Mouse (Mus musculus): ENCODE data around the gene Gm13275. TPM values are rescaled to one million over a fixed set of nuclear protein-coding genes. Genes with fewer than 3 reads are reported as not detected.

Gene Gm13275
- not detected for polyA plus RNA-seq (2014; fragmentation: Illumina TruSeq; extraction: RNeasy Lipid Tissue Mini Kit (QIAGEN cat#74804); ENCODE audit: low read depth, low replicate concordance)

GRCm38 (mm10) chr4:88793936-88794675 lies at the start of gene Gm13275:
Gm13275 (plus strand) TSS chr4:88794487.

GRCm38 (mm10) chr4:88754818-88755340 lies 39.4 kb upstream of the Gm13275 start, which contains the start of gene Gm13271:
Gm13271 (plus strand) TSS chr4:88754868.

GRCm38 (mm10) chr4:88759610-88760268 lies 34.5 kb upstream of the Gm13275 start, which contains the start of gene Gm13283:
Gm13283 (plus strand) TSS chr4:88760119.

GRCm38 (mm10) chr4:88773534-88773933 lies 20.8 kb upstream of the Gm13275 start, which contains the start of gene Gm13290:
Gm13290 (plus strand) TSS chr4:88773834.

GRCm38 (mm10) chr4:88776622-88777021 lies 17.7 kb upstream of the Gm13275 start, which contains the start of gene Gm13289:
Gm13289 (plus strand) TSS chr4:88776922.

DNA sequence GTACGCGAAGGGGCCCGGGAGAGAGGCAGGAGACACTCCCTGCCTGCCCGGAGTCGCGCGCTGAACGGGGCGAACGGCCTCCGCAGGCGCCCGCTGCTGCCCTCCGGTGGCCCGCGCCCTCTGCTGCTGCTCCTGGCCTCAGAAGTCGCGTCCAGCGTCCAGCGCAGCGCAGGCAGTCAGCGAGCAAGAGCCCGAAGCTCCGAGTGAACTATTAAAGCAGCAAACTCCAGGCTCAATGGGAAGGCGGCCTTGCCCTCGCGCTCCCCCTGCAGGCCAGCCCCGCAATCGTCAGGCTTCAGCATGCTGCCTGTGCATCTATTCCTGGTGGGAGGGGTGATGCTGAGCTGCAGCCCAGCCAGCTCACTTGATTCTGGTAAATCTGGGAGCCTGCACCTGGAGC lies 14.7 kb upstream of the Gm13275 start, which contains the start of gene Gm13272:
TSS of gene Gm13272 (plus strand) at position 301 of the 400 bp plus-strand sequence.

DNA sequence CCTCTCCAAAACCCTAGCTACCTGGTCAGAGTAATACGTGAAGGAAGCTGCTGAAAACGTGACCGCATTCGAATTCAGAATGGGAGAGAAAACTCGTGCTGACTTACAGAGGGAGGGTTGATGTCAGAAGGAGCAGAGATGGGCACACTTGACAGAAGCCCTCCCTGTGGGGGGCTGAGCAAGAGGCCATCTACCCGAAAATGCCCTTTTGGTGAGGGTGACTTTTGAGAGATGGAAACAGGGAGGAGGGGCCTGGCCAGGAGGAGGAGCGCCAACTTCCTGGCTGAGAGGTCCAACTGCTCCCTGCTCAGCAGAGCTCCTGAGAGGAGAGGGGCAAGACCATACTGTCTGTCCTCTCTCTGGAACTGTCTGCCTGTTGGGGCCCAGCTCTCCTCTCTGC lies 12.5 kb upstream of the Gm13275 start, which contains the start of gene Ifnz:
TSS of gene Ifnz (plus strand) at position 301 of the 400 bp plus-strand sequence.

DNA sequence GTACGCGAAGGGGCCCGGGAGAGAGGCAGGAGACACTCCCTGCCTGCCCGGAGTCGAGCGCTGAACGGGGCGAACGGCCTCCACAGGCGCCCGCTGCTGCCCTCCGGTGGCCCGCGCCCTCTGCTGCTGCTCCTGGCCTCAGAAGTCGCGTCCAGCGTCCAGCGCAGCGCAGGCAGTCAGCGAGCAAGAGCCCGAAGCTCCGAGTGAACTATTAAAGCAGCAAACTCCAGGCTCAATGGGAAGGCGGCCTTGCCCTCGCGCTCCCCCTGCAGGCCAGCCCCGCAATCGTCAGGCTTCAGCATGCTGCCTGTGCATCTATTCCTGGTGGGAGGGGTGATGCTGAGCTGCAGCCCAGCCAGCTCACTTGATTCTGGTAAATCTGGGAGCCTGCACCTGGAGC lies 8.9 kb upstream of the Gm13275 start, which contains the start of gene Gm13276:
TSS of gene Gm13276 (plus strand) at position 301 of the 400 bp plus-strand sequence.

DNA sequence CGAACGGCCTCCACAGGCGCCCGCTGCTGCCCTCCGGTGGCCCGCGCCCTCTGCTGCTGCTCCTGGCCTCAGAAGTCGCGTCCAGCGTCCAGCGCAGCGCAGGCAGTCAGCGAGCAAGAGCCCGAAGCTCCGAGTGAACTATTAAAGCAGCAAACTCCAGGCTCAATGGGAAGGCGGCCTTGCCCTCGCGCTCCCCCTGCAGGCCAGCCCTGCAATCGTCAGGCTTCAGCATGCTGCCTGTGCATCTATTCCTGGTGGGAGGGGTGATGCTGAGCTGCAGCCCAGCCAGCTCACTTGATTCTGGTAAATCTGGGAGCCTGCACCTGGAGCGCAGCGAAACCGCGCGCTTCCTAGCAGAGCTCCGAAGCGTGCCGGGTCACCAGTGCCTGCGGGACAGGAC lies 5.9 kb upstream of the Gm13275 start, which contains the start of gene Gm13277:
TSS of gene Gm13277 (plus strand) at position 231 of the 400 bp plus-strand sequence.

DNA sequence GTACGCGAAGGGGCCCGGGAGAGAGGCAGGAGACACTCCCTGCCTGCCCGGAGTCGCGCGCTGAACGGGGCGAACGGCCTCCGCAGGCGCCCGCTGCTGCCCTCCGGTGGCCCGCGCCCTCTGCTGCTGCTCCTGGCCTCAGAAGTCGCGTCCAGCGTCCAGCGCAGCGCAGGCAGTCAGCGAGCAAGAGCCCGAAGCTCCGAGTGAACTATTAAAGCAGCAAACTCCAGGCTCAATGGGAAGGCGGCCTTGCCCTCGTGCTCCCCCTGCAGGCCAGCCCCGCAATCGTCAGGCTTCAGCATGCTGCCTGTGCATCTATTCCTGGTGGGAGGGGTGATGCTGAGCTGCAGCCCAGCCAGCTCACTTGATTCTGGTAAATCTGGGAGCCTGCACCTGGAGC lies 3.0 kb upstream of the Gm13275 start, which contains the start of gene Gm13278:
TSS of gene Gm13278 (plus strand) at position 301 of the 400 bp plus-strand sequence.

GRCm38 (mm10) chr4:88797097-88797496 lies 2.8 kb downstream of the Gm13275 start, which contains the start of gene Gm13279:
Gm13279 (plus strand) TSS chr4:88797397.

GRCm38 (mm10) chr4:88799365-88799764 lies 5.1 kb downstream of the Gm13275 start, which contains the start of gene Gm13285:
Gm13285 (plus strand) TSS chr4:88799665.

DNA sequence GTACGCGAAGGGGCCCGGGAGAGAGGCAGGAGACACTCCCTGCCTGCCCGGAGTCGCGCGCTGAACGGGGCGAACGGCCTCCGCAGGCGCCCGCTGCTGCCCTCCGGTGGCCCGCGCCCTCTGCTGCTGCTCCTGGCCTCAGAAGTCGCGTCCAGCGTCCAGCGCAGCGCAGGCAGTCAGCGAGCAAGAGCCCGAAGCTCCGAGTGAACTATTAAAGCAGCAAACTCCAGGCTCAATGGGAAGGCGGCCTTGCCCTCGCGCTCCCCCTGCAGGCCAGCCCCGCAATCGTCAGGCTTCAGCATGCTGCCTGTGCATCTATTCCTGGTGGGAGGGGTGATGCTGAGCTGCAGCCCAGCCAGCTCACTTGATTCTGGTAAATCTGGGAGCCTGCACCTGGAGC lies 8.7 kb downstream of the Gm13275 start, which contains the start of gene Gm13287:
TSS of gene Gm13287 (plus strand) at position 301 of the 400 bp plus-strand sequence.

DNA sequence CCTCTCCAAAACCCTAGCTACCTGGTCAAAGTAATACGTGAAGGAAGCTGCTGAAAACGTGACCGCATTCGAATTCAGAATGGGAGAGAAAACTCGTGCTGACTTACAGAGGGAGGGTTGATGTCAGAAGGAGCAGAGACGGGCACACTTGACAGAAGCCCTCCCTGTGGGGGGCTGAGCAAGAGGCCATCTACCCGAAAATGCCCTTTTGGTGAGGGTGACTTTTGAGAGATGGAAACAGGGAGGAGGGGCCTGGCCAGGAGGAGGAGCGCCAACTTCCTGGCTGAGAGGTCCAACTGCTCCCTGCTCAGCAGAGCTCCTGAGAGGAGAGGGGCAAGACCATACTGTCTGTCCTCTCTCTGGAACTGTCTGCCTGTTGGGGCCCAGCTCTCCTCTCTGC lies 10.9 kb downstream of the Gm13275 start, which contains the start of gene Gm13288:
TSS of gene Gm13288 (plus strand) at position 301 of the 400 bp plus-strand sequence.

GRCm38 (mm10) chr4:88815928-88816327 lies 21.6 kb downstream of the Gm13275 start, which contains the start of gene Ifna7:
Ifna7 (plus strand) TSS chr4:88816228.

GRCm38 (mm10) chr4:88819659-88820058 lies 25.4 kb downstream of the Gm13275 start, which contains the start of gene Ifna11:
Ifna11 (plus strand) TSS chr4:88819959.

GRCm38 (mm10) chr4:88827116-88827515 lies 32.8 kb downstream of the Gm13275 start, which contains the start of gene Ifna6:
Ifna6 (plus strand) TSS chr4:88827416.

GRCm38 (mm10) chr4:88835225-88835624 lies 40.9 kb downstream of the Gm13275 start, which contains the start of gene Ifna5:
Ifna5 (plus strand) TSS chr4:88835525.

GRCm38 (mm10) chr4:88841438-88841911 lies 47.2 kb downstream of the Gm13275 start, which contains the start of gene Ifna4:
Ifna4 (plus strand) TSS chr4:88841861.

Data from liver, adult 10 weeks (tissue).